Mouse (Mus musculus): ENCODE data around the gene Creb3l2.

Creb3l2 gene

GRCm38 (mm10) chr6:37325906-37326602 lies 115.9 kb downstream of the Creb3l2 start:
- no peak for DNase-seq (ENCODE audit: low read depth)

- no peak for DNase-seq (ENCODE audit: low read depth)
Observed at GRCm38 (mm10) chr6:37325076-37325475, 116.9 kb downstream of the Creb3l2 start.

GRCm38 (mm10) chr6:37322641-37323040 lies 119.3 kb downstream of the Creb3l2 start:
- no peak for DNase-seq (ENCODE audit: low read depth)

- DNase-seq (ENCODE audit: low read depth) = no peak
Observed at GRCm38 (mm10) chr6:37322088-37322487, 119.9 kb downstream of the Creb3l2 start.

GRCm38 (mm10) chr6:37317904-37318303 lies 124.0 kb downstream of the Creb3l2 start:
- no peak for DNase-seq (ENCODE audit: low read depth)

GRCm38 (mm10) chr6:37315440-37315839 lies 126.5 kb downstream of the Creb3l2 start:
- no peak for DNase-seq (ENCODE audit: low read depth)

- DNase-seq (ENCODE audit: low read depth) = no peak
Observed at GRCm38 (mm10) chr6:37310601-37311000, 131.3 kb downstream of the Creb3l2 start.

GRCm38 (mm10) chr6:37306616-37307015 lies 135.3 kb downstream of the Creb3l2 start:
- no peak for DNase-seq (ENCODE audit: low read depth)

- DNase-seq (ENCODE audit: low read depth) = no peak
Observed at GRCm38 (mm10) chr6:37300492-37300891, 141.5 kb downstream of the Creb3l2 start.

GRCm38 (mm10) chr6:37299562-37300390 lies 142.2 kb downstream of the Creb3l2 start, which contains the start of gene Dgki:
TSS of gene Dgki (minus strand) at chr6:37300184.
- no peak for DNase-seq (ENCODE audit: low read depth)

GRCm38 (mm10) chr6:37298982-37299381 lies 143.0 kb downstream of the Creb3l2 start:
- DNase-seq (ENCODE audit: low read depth) = no peak

GRCm38 (mm10) chr6:37297744-37298482 lies 144.0 kb downstream of the Creb3l2 start:
- DNase-seq (ENCODE audit: low read depth) = no peak

- DNase-seq (ENCODE audit: low read depth) = no peak
Observed at GRCm38 (mm10) chr6:37292068-37292467, 149.9 kb downstream of the Creb3l2 start.

- no peak for DNase-seq (ENCODE audit: low read depth)
Observed at GRCm38 (mm10) chr6:37291171-37291570, 150.8 kb downstream of the Creb3l2 start.

- no peak for DNase-seq (ENCODE audit: low read depth)
Observed at GRCm38 (mm10) chr6:37290691-37291090, 151.3 kb downstream of the Creb3l2 start.

- DNase-seq (ENCODE audit: low read depth) = no peak
Observed at GRCm38 (mm10) chr6:37286134-37286533, 155.8 kb downstream of the Creb3l2 start.

GRCm38 (mm10) chr6:37284879-37285278 lies 157.1 kb downstream of the Creb3l2 start:
- no peak for DNase-seq (ENCODE audit: low read depth)

GRCm38 (mm10) chr6:37283336-37283735 lies 158.6 kb downstream of the Creb3l2 start:
- DNase-seq (ENCODE audit: low read depth) = no peak

- DNase-seq (ENCODE audit: low read depth) = no peak
Observed at GRCm38 (mm10) chr6:37282659-37283058, 159.3 kb downstream of the Creb3l2 start.

All from c-Kit-positive CD71-positive TER-119-negative erythroid progenitor cells, embryonic 14.5 days (primary cell).